In the genomic region with DNA sequence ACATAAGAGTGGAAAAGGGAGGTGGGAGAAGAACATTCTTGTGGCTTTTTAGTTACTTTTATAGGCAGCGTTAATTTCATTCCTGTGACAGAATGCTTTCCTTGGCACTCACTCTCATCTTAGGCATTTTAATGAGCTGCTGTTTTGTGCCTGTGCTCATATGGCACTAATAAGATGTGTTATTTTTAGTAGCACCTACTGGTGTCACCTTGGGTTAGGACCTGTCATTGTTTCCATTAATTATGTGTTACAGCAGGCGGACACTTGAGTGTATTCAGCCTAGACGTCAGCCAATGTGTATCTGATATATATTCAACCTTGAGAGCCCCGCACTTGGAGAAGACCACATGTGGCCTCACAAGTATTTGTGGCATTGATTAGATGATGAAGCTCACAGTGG, we compare ENCODE assay signal across 10 mouse cellular contexts.
DNase-seq lines count a peak whose midpoint lies in the region; ATAC-seq and TF ChIP-seq lines count a peak whose summit lies in the region.
"Had no signal": no experiment of that assay in that cellular context is flagged by ENCODE, and none has a peak within 500 bp of the region (broad histone marks: within the 10 kb centered on the region; RNA-seq: fewer than 3 reads in every experiment).

No protein-coding gene starts in this region.

- peaks cover 86% of the 10 kb centered on the region for H3K4me1 ChIP-seq in embryonic facial prominence, embryonic 13.5 days
- peaks cover 66% of the 10 kb centered on the region for H3K4me1 ChIP-seq in embryonic facial prominence, embryonic 10.5 days
- H3K4me1 ChIP-seq in forebrain, embryonic 15.5 days = peaks cover 22% of the 10 kb centered on the region
- peaks cover 52% of the 10 kb centered on the region for H3K4me1 ChIP-seq in stomach, embryonic 16.5 days (ENCODE audit: control insufficient read depth, insufficient read depth, low read length)

- peak overlapping the region; percentile 82 for H3K4me2 ChIP-seq in embryonic facial prominence, embryonic 13.5 days
- H3K4me2 ChIP-seq in forebrain, embryonic 15.5 days (replicated peaks) = no peak overlapping the region
- H3K4me2 ChIP-seq in stomach, embryonic 16.5 days (ENCODE audit: low read depth, low read length) = peak overlapping the region; percentile 15; the same call in 1 of the 2 replicates
- H3K4me2 ChIP-seq: liver, embryonic 12.5 days; midbrain, embryonic 11.5 days had no signal

- no peaks in the 10 kb centered on the region for H3K27me3 ChIP-seq in embryonic facial prominence, embryonic 13.5 days
- 0 out of 2 replicates have a peak, but pooled peaks cover 1% of the 10 kb centered on the region for H3K27me3 ChIP-seq in embryonic facial prominence, embryonic 10.5 days (replicated peaks; ENCODE audit: low read depth, poor library complexity, severe bottlenecking)
- no peaks in the 10 kb centered on the region for H3K27me3 ChIP-seq in forebrain, embryonic 15.5 days
- H3K27me3 ChIP-seq in stomach, embryonic 16.5 days (ENCODE audit: control insufficient read depth, insufficient read depth, low read length) = no peaks in the 10 kb centered on the region
- H3K27me3 ChIP-seq: liver, embryonic 12.5 days had no signal

- ATAC-seq in embryonic facial prominence, embryonic 13.5 days (ENCODE audit: insufficient number of reproducible peaks, insufficient read depth, low FRiP score, low TSS enrichment, low read depth) = no peak
- ATAC-seq in forebrain, embryonic 15.5 days (replicated peaks) = peak; percentile 47; the same call in 1 of the 2 replicates
- no peak for ATAC-seq in stomach, embryonic 16.5 days (ENCODE audit: insufficient read depth, low FRiP score)
- ATAC-seq: liver, embryonic 12.5 days had no signal

- H3K36me3 ChIP-seq in embryonic facial prominence, embryonic 13.5 days = peaks cover 21% of the 10 kb centered on the region
- peaks cover 41% of the 10 kb centered on the region for H3K36me3 ChIP-seq in embryonic facial prominence, embryonic 10.5 days (replicated peaks)
- H3K36me3 ChIP-seq in forebrain, embryonic 15.5 days = no peaks in the 10 kb centered on the region
- H3K36me3 ChIP-seq in stomach, embryonic 16.5 days (ENCODE audit: control insufficient read depth, insufficient read depth, low read length) = no peaks in the 10 kb centered on the region

- peak overlapping the region; percentile 62 for H3K4me3 ChIP-seq in embryonic facial prominence, embryonic 13.5 days
- no peak overlapping the region for H3K4me3 ChIP-seq in embryonic facial prominence, embryonic 10.5 days
- H3K4me3 ChIP-seq in left cerebral cortex, adult 2 months = no peak overlapping the region; the same call in 1 of the 2 replicates
- no peak overlapping the region for H3K4me3 ChIP-seq in forebrain, embryonic 15.5 days
- H3K4me3 ChIP-seq in stomach, embryonic 16.5 days (replicated peaks; ENCODE audit: low read length) = 0 out of 2 replicates have a peak overlapping the region, but pooled peaks have one; percentile 8
- H3K4me3 ChIP-seq: liver, embryonic 12.5 days had no signal

- intact Hi-C loops in left cerebral cortex, adult 2 months (cut with DNase I) = loop anchor here (5.0 to 10.0 kb wide), 3 partner anchors 199 to 319 kb away; no protein-coding TSS in a partner anchor
- intact Hi-C loops in left cerebral cortex, postnatal 36 days (cut with DNase I) = no loop called here

- DNase-seq in embryonic facial prominence, embryonic 10.5 days (ENCODE audit: low spot score) = no peak
- DNase-seq in left cerebral cortex, adult 2 months (ENCODE audit: extremely low spot score in 1 of 2, low spot score in 2 of 2) = no peak
- DNase-seq in left cerebral cortex, postnatal 36 days (ENCODE audit: low spot score in 2 of 2) = no peak
- no peak for DNase-seq in right cerebral cortex, postnatal 10 days (ENCODE audit: low spot score in 2 of 2)
- DNase-seq in thymus, postnatal 10 days (ENCODE audit: low spot score in 2 of 2) = no peak

- 45% methylated on average over 4 of the region's 4 CpGs for WGBS in embryonic facial prominence, embryonic 13.5 days
- 78% methylated on average over 4 of the region's 4 CpGs for WGBS in embryonic facial prominence, embryonic 10.5 days
- 35% methylated on average over 4 of the region's 4 CpGs for WGBS in forebrain, embryonic 15.5 days
- 61% methylated on average over 4 of the region's 4 CpGs for WGBS in stomach, embryonic 16.5 days

- peak overlapping the region; percentile 65 for H3K9ac ChIP-seq in embryonic facial prominence, embryonic 13.5 days
- no peak overlapping the region for H3K9ac ChIP-seq in forebrain, embryonic 15.5 days (replicated peaks)
- H3K9ac ChIP-seq in stomach, embryonic 16.5 days (ENCODE audit: low read length) = no peak overlapping the region
- H3K9ac ChIP-seq: liver, embryonic 12.5 days had no signal

- TF ChIP-seq CTCF in left cerebral cortex, adult 2 months (IDR thresholded peaks at IDR 0.05) = no peak

- peak overlapping the region; percentile 86 for H3K27ac ChIP-seq in embryonic facial prominence, embryonic 13.5 days
- H3K27ac ChIP-seq in embryonic facial prominence, embryonic 10.5 days (replicated peaks) = no peak overlapping the region
- H3K27ac ChIP-seq in left cerebral cortex, adult 2 months = peak overlapping the region; percentile 69; the same call in 1 of the 2 replicates
- no peak overlapping the region for H3K27ac ChIP-seq in forebrain, embryonic 15.5 days (replicated peaks)
- 0 out of 2 replicates have a peak overlapping the region, but pooled peaks have one; percentile 47 for H3K27ac ChIP-seq in stomach, embryonic 16.5 days (ENCODE audit: low read length)
- H3K27ac ChIP-seq: liver, embryonic 12.5 days had no signal

- H3K9me3 ChIP-seq in embryonic facial prominence, embryonic 13.5 days = no peaks in the 10 kb centered on the region
- H3K9me3 ChIP-seq in embryonic facial prominence, embryonic 10.5 days = no peaks in the 10 kb centered on the region
- H3K9me3 ChIP-seq in forebrain, embryonic 15.5 days = no peaks in the 10 kb centered on the region
- H3K9me3 ChIP-seq in stomach, embryonic 16.5 days (replicated peaks; ENCODE audit: control insufficient read depth, low read length) = no peaks in the 10 kb centered on the region
- H3K9me3 ChIP-seq: liver, embryonic 12.5 days had no signal

Comparison
In these comparisons a context has a peak if more than half of its experiments do, and no peak if none do; other contexts are left out.
1. H3K27ac ChIP-seq: peak in embryonic facial prominence, embryonic 13.5 days (single experiment), left cerebral cortex, adult 2 months (single experiment) and stomach, embryonic 16.5 days (single experiment); none in embryonic facial prominence, embryonic 10.5 days (single experiment) and forebrain, embryonic 15.5 days (single experiment).
2. H3K4me3 ChIP-seq: peak in embryonic facial prominence, embryonic 13.5 days (single experiment) and stomach, embryonic 16.5 days (single experiment); none in embryonic facial prominence, embryonic 10.5 days (single experiment), left cerebral cortex, adult 2 months (single experiment) and forebrain, embryonic 15.5 days (single experiment).